Mouse (Mus musculus) CH12.LX (cell line): ENCODE results near the gene Urgcp. TPM values are rescaled to one million over a fixed set of nuclear protein-coding genes. Genes with fewer than 3 reads are reported as not detected.

Source experiments
- DNase-seq: peaks from one replicate; pipeline ENCODE4 v3.0.0-alpha.2; 2013; ENCODE audit errors: extremely low read depth
- H3K27ac ChIP-seq: 2 replicates; pipeline ENCODE4 v1.5.1; 2012; ENCODE audit warnings: low read depth, mild to moderate bottlenecking, control low read depth, moderate library complexity; ENCODE audit not compliant: insufficient read depth
- H3K27me3 ChIP-seq: replicated peaks from 2 replicates; pipeline ENCODE3; 2012; ENCODE audit warnings: inconsistent platforms
- H3K36me3 ChIP-seq, 2 experiments: replicated peaks in 1 of 2; 2 replicates each; pipeline versions ENCODE3 to v1.6.1; 2012; ENCODE audit warnings: inconsistent platforms in 1 of 2, low read length in 1 of 2, mild to moderate bottlenecking in 1 of 2, mixed read lengths in 1 of 2, moderate library complexity in 1 of 2; ENCODE audit not compliant: control insufficient read depth in 1 of 2, insufficient read depth in 1 of 2
- H3K4me1 ChIP-seq, 2 experiments: 2 replicates each; pipeline ENCODE4 v1.6.1; 2012; ENCODE audit warnings: inconsistent platforms in 1 of 2, moderate library complexity in 1 of 2; ENCODE audit not compliant: insufficient read depth in 2 of 2, control insufficient read depth in 1 of 2
- H3K4me2 ChIP-seq: 2 replicates; pipeline ENCODE4 v1.6.1; 2012; ENCODE audit warnings: low read depth, mild to moderate bottlenecking, control low read depth; ENCODE audit not compliant: poor library complexity, insufficient read depth, severe bottlenecking
- H3K4me3 ChIP-seq, 3 experiments: fragments of 150-350 bp in 1 of 3; sonication (generic) in 1 of 3; replicated peaks in 1 of 3; 2 replicates each; pipeline versions ENCODE3 to v1.5.1; 2011 to 2012; ENCODE audit warnings: low read depth in 2 of 3, low read length in 2 of 3, mild to moderate bottlenecking in 2 of 3, moderate library complexity in 2 of 3, control low read depth in 1 of 3, improper control_type of control experiment in 1 of 3, inconsistent platforms in 1 of 3, mixed read lengths in 1 of 3; ENCODE audit not compliant: poor library complexity in 1 of 3
- H3K79me2 ChIP-seq: replicated peaks from 2 replicates; pipeline ENCODE4 v1.6.1; 2012; ENCODE audit warnings: mild to moderate bottlenecking, moderate library complexity; ENCODE audit not compliant: control insufficient read depth, poor library complexity, insufficient read depth, severe bottlenecking; ENCODE audit errors: extremely low read depth
- H3K9ac ChIP-seq: 2 replicates; pipeline ENCODE4 v1.6.1; 2012; ENCODE audit warnings: low read depth, mild to moderate bottlenecking, control low read depth, moderate library complexity; ENCODE audit not compliant: insufficient read depth
- H3K9me3 ChIP-seq: replicated peaks from 2 replicates; pipeline ENCODE3; 2012; ENCODE audit warnings: low read length, inconsistent platforms, mixed read lengths
- BHLHE40 ChIP-seq: IDR thresholded peaks from 2 replicates; pipeline ENCODE4 v1.6.1; 2011; ENCODE audit warnings: mild to moderate bottlenecking, low read depth, low read length, improper control_type of control experiment
- CHD1 ChIP-seq: IDR thresholded peaks from 2 replicates; pipeline ENCODE4 v1.6.1; 2012; ENCODE audit warnings: low read depth, low read length, improper control_type of control experiment, inconsistent platforms
- CTCF ChIP-seq, 2 experiments: IDR thresholded peaks in 1 of 2; conservative IDR thresholded peaks in 1 of 2; 2 replicates each; pipeline ENCODE4 v1.5.1; 2011 to 2012; ENCODE audit warnings: low read depth in 2 of 2, low read length in 2 of 2, improper control_type of control experiment in 1 of 2, inconsistent platforms in 1 of 2, mild to moderate bottlenecking in 1 of 2, moderate library complexity in 1 of 2
- E2F4 ChIP-seq: IDR thresholded peaks from 2 replicates; pipeline ENCODE4 v1.6.1; 2011; ENCODE audit warnings: low read depth, low read length, improper control_type of control experiment; ENCODE audit not compliant: insufficient replicate concordance
- ELF1 ChIP-seq: IDR thresholded peaks from 2 replicates; pipeline ENCODE4 v1.6.1; 2014; ENCODE audit warnings: low read depth, mild to moderate bottlenecking, inconsistent platforms, low read length, improper control_type of control experiment
- EP300 ChIP-seq: IDR thresholded peaks from 2 replicates; pipeline ENCODE4 v1.6.1; 2011; ENCODE audit warnings: low read length, improper control_type of control experiment
- ETS1 ChIP-seq: conservative IDR thresholded peaks from 2 replicates; pipeline ENCODE4 v1.6.1; 2012; ENCODE audit warnings: low read depth, mild to moderate bottlenecking, inconsistent platforms, low read length, improper control_type of control experiment, moderate library complexity
- HCFC1 ChIP-seq: IDR thresholded peaks from 2 replicates; pipeline ENCODE4 v1.6.1; 2012; ENCODE audit warnings: low read depth, mild to moderate bottlenecking, inconsistent platforms, low read length, improper control_type of control experiment
- IRF4 ChIP-seq: IDR thresholded peaks from 2 replicates; pipeline ENCODE4 v1.6.1; 2014; ENCODE audit warnings: low read depth, mild to moderate bottlenecking, inconsistent platforms, low read length, improper control_type of control experiment
- JUN ChIP-seq: IDR thresholded peaks from 2 replicates; pipeline ENCODE4 v1.6.1; 2011; ENCODE audit warnings: low read depth, mild to moderate bottlenecking, low read length, improper control_type of control experiment, moderate library complexity; ENCODE audit not compliant: insufficient read depth
- JUND ChIP-seq: conservative IDR thresholded peaks from 2 replicates; pipeline ENCODE4 v1.6.1; 2011; ENCODE audit warnings: low read depth, low read length, improper control_type of control experiment
- KAT2A ChIP-seq: IDR thresholded peaks from 2 replicates; pipeline ENCODE4 v1.6.1; 2012; ENCODE audit warnings: low read length, improper control_type of control experiment, inconsistent platforms; ENCODE audit not compliant: insufficient replicate concordance
- MAFK ChIP-seq: IDR thresholded peaks from 2 replicates; pipeline ENCODE4 v1.6.1; 2011; ENCODE audit warnings: low read length, improper control_type of control experiment; ENCODE audit not compliant: insufficient replicate concordance
- MAX ChIP-seq: IDR thresholded peaks from 2 replicates; pipeline ENCODE4 v1.6.1; 2011; ENCODE audit warnings: low read length, improper control_type of control experiment
- MAZ ChIP-seq: IDR thresholded peaks from 2 replicates; pipeline ENCODE4 v1.6.1; 2012; ENCODE audit warnings: low read depth, mild to moderate bottlenecking, inconsistent platforms, low read length, improper control_type of control experiment, moderate library complexity
- MEF2A ChIP-seq: IDR thresholded peaks from 2 replicates; pipeline ENCODE4 v1.6.1; 2014; ENCODE audit warnings: low read depth, mild to moderate bottlenecking, inconsistent platforms, low read length, improper control_type of control experiment, borderline replicate concordance
- MXI1 ChIP-seq: IDR thresholded peaks from 2 replicates; pipeline ENCODE4 v1.6.1; 2011; ENCODE audit warnings: mild to moderate bottlenecking, low read depth, low read length, improper control_type of control experiment
- MYC ChIP-seq: IDR thresholded peaks from 2 replicates; pipeline ENCODE4 v1.6.1; 2011; ENCODE audit warnings: low read depth, mild to moderate bottlenecking, improper control_type of control experiment, low read length
- NELFE ChIP-seq: IDR thresholded peaks from 2 replicates; pipeline ENCODE4 v1.6.1; 2011; ENCODE audit warnings: low read depth, low read length, improper control_type of control experiment
- NRF1 ChIP-seq: IDR thresholded peaks from 2 replicates; pipeline ENCODE4 v1.6.1; 2014; ENCODE audit warnings: low read depth, mild to moderate bottlenecking, inconsistent platforms, low read length, improper control_type of control experiment, moderate library complexity
- PAX5 ChIP-seq: IDR thresholded peaks from 2 replicates; pipeline ENCODE4 v1.6.1; 2012; ENCODE audit warnings: low read length, inconsistent platforms, mixed read lengths
- RCOR1 ChIP-seq: conservative IDR thresholded peaks from 2 replicates; pipeline ENCODE4 v1.6.1; 2012; ENCODE audit warnings: low read depth, mild to moderate bottlenecking, inconsistent platforms, low read length, improper control_type of control experiment
- SMC3 ChIP-seq: IDR thresholded peaks from 2 replicates; pipeline ENCODE4 v1.6.1; 2011; ENCODE audit warnings: low read depth, low read length, improper control_type of control experiment
- TBP ChIP-seq: conservative IDR thresholded peaks from 2 replicates; pipeline ENCODE4 v1.6.1; 2011; ENCODE audit warnings: low read depth, low read length, improper control_type of control experiment
- TCF12 ChIP-seq: IDR thresholded peaks from 2 replicates; pipeline ENCODE4 v1.6.1; 2014; ENCODE audit warnings: low read depth, mild to moderate bottlenecking, inconsistent platforms, low read length, improper control_type of control experiment
- USF1 ChIP-seq: IDR thresholded peaks from 2 replicates; pipeline ENCODE4 v1.6.1; 2014; ENCODE audit warnings: low read depth, mild to moderate bottlenecking, inconsistent platforms, low read length, improper control_type of control experiment
- USF2 ChIP-seq: conservative IDR thresholded peaks from 2 replicates; pipeline ENCODE4 v1.6.1; 2011; ENCODE audit warnings: low read depth, low read length, improper control_type of control experiment
- ZMIZ1 ChIP-seq: IDR thresholded peaks from 2 replicates; pipeline ENCODE4 v1.6.1; 2012; ENCODE audit warnings: low read depth, mild to moderate bottlenecking, inconsistent platforms, low read length, improper control_type of control experiment
- ZNF384 ChIP-seq: IDR thresholded peaks from 2 replicates; pipeline ENCODE4 v1.6.1; 2012; ENCODE audit warnings: low read depth, low read length, improper control_type of control experiment, inconsistent platforms
- dilution Hi-C: fragments of 300-500 bp; cut with MboI; formaldehyde crosslinking; loops from 2 replicates; pipeline ENCODE4 v1.14.3; 2020; ENCODE audit warnings: low sequenced_read_pairs; ENCODE audit not compliant: extremely low pct_unique_long_range_greater_than_20kb, extremely low pct_ligation_motif_present
- in situ Hi-C: fragments of 300-500 bp; cut with MboI; formaldehyde crosslinking; loops from 3 replicates; pipeline ENCODE4 v1.14.3; 2019; ENCODE audit warnings: low sequenced_read_pairs, low pct_ligation_motif_present, low pct_unique_long_range_greater_than_20kb, mixed read lengths
- polyA plus RNA-seq: library from polyadenylated mRNA; unstranded; fragments of >175 nt; gene quantifications from 2 replicates; pipeline ENCODE4 v1.2.1, GENCODE M21; 2012; ENCODE audit warnings: low read depth; ENCODE audit not compliant: insufficient read length
- total RNA-seq, 2 experiments: library from RNA; depleted of rRNA; stranded (reverse); fragments of 300-350 nt in 1 of 2; fragments of >200 nt in 1 of 2; gene quantifications; 2 replicates each; pipeline ENCODE4 v1.2.3; 2012 to 2014

Gene Urgcp
- total and polyA plus RNA-seq, 3 experiments, result 11.7 to 13.1 (median 11.7) TPM

GRCm38 (mm10) chr11:5762633-5762982 lies 432 bp upstream of the Urgcp start:
- in situ Hi-C loops, result no loop called here
- Histone ChIP-seq H3K9me3 (no peaks in the 10 kb centered on the region), H3K79me2 (no peaks in the 10 kb centered on the region; the same call in 1 of the 2 replicates), H3K4me2 (peak overlapping the region; percentile 34; the same call in 1 of the 2 replicates), H3K4me3 (peak overlapping the region; percentile 58 to 66 (median 66)), H3K27me3 (no peaks in the 10 kb centered on the region), H3K4me1 (peaks cover 2 to 25% of the 10 kb centered on the region in 2 experiments; a peak in 2 of 4 replicates), H3K27ac (no peak overlapping the region), H3K36me3 (peaks cover 3 to 20% of the 10 kb centered on the region in 2 experiments), H3K9ac (peak overlapping the region; percentile 68)
- dilution Hi-C loops, result no loop called here
- no peak for TF ChIP-seq MYC
- no peak for TF ChIP-seq TBP
- no peak for TF ChIP-seq KAT2A
- peak in 1 of 2 experiments; percentile 4; a peak in 1 of 4 replicates for TF ChIP-seq CTCF (conservative IDR thresholded peaks at IDR 0.05 in 1 of 2, IDR thresholded peaks at IDR 0.05 in 1 of 2; ENCODE audit: low read depth in 2 of 2, low read length in 2 of 2)
- no peak for TF ChIP-seq MAFK
- DNase-seq, result no peak

GRCm38 (mm10) chr11:5753755-5754154 lies 8.4 kb downstream of the Urgcp start:
- no peak for DNase-seq

GRCm38 (mm10) chr11:5744951-5745350 lies 17.2 kb downstream of the Urgcp start:
- dilution Hi-C loops (no loop called here), in situ Hi-C loops (no loop called here)
- H3K9ac ChIP-seq, result no peak overlapping the region
- H3K27ac ChIP-seq, result no peak overlapping the region
- TF ChIP-seq BHLHE40 (peak; percentile 20; the same call in 1 of the 2 replicates), USF1 (no peak), MAZ (no peak), TCF12 (peak; percentile 17; the same call in 1 of the 2 replicates), MEF2A (peak; percentile 42; the same call in 1 of the 2 replicates), RCOR1 (peak; percentile 68), ETS1 (0 out of 2 replicates have a peak, but pooled peaks have one; percentile 43), ZMIZ1 (no peak), JUN (peak; percentile 76), IRF4 (peak; percentile 91), EP300 (peak; percentile 89), HCFC1 (peak; percentile 25; the same call in 1 of the 2 replicates), JUND (peak; percentile 60; the same call in 1 of the 2 replicates), TBP (0 out of 2 replicates have a peak, but pooled peaks have one; percentile 6)
- H3K4me2 ChIP-seq, result no peak overlapping the region
- peaks cover 5% of the 10 kb centered on the region for H3K9me3 ChIP-seq
- peaks cover 2% of the 10 kb centered on the region; the same call in 1 of the 2 replicates for H3K79me2 ChIP-seq
- H3K4me3 ChIP-seq, result no peak overlapping the region
- no peak for DNase-seq
- H3K4me1 ChIP-seq, result peaks cover 2 to 17% of the 10 kb centered on the region in 2 experiments
- no peaks in the 10 kb centered on the region for H3K27me3 ChIP-seq
- no peaks in the 10 kb centered on the region for H3K36me3 ChIP-seq

More at GRCm38 (mm10) chr11:5753755-5754154, 8.4 kb downstream of the Urgcp start:
- Histone ChIP-seq H3K9ac (no peak overlapping the region), H3K4me1 (peaks cover 0 to 2% of the 10 kb centered on the region in 2 experiments; a peak in 1 of 4 replicates), H3K27ac (no peak overlapping the region), H3K79me2 (no peaks in the 10 kb centered on the region), H3K27me3 (no peaks in the 10 kb centered on the region), H3K36me3 (no peaks in the 10 kb centered on the region), H3K4me3 (no peak overlapping the region)
- dilution Hi-C loops (no loop called here), in situ Hi-C loops (no loop called here)
- TF ChIP-seq NRF1 (no peak), BHLHE40 (no peak), MYC (no peak), E2F4 (no peak), MEF2A (no peak), ELF1 (no peak), TCF12 (no peak), ZNF384 (no peak), JUND (no peak), CHD1 (no peak), ETS1 (no peak), EP300 (no peak), SMC3 (no peak), PAX5 (no peak), MAX (no peak), NELFE (no peak), MXI1 (no peak), USF2 (no peak), KAT2A (no peak)
- TF ChIP-seq, all 38 proteins: peak for 0
- peaks cover 15% of the 10 kb centered on the region for H3K9me3 ChIP-seq
- no peak overlapping the region for H3K4me2 ChIP-seq
